Mouse (Mus musculus) heart, embryonic 11.5 days (tissue): ENCODE measurements at regions not wholly inside any gene's neighbourhood (a gene's known extent, or its start where the extent isn't known, plus 50 kb on each side); places are given as distances from the start of the nearest gene placed in this dataset.

Experiments used
- ATAC-seq: fragments of 200-750 bp; cut with Nextera tagmentation; replicated peaks from 2 replicates; pipeline ENCODE4 v1.8.0; 2017; ENCODE audit warnings: moderate library complexity; ENCODE audit not compliant: insufficient number of reproducible peaks, low FRiP score, low TSS enrichment
- H3K27ac ChIP-seq: fragments of 300-500 bp; sonication (generic); 2 replicates; pipeline ENCODE4 v1.5.1; 2014; ENCODE audit warnings: mild to moderate bottlenecking, low read depth, low read length
- H3K27me3 ChIP-seq: fragments of 300-500 bp; sonication (generic); 2 replicates; pipeline ENCODE4 v1.6.1; 2014; ENCODE audit warnings: mild to moderate bottlenecking, low read length, mixed read lengths; ENCODE audit not compliant: control insufficient read depth, insufficient read depth
- H3K36me3 ChIP-seq: fragments of 300-500 bp; sonication (generic); 2 replicates; pipeline ENCODE4 v1.6.1; 2014; ENCODE audit warnings: mild to moderate bottlenecking, low read length, moderate library complexity, mixed read lengths; ENCODE audit not compliant: control insufficient read depth, insufficient read depth
- H3K4me1 ChIP-seq: fragments of 300-500 bp; sonication (generic); 2 replicates; pipeline ENCODE4 v1.6.1; 2014; ENCODE audit warnings: low read length; ENCODE audit not compliant: control insufficient read depth, insufficient read depth
- H3K4me2 ChIP-seq: fragments of 300-500 bp; sonication (generic); 2 replicates; pipeline ENCODE4 v1.6.1; 2014; ENCODE audit warnings: mild to moderate bottlenecking, moderate library complexity
- H3K4me3 ChIP-seq: fragments of 300-500 bp; sonication (generic); 2 replicates; pipeline ENCODE4 v1.5.1; 2014; ENCODE audit warnings: low read depth, low read length
- H3K9ac ChIP-seq: fragments of 300-500 bp; sonication (generic); 2 replicates; pipeline ENCODE4 v1.6.1; 2014; ENCODE audit warnings: mild to moderate bottlenecking, low read depth, low read length, moderate library complexity
- H3K9me3 ChIP-seq: fragments of 300-500 bp; sonication (generic); replicated peaks from 2 replicates; pipeline ENCODE4 v1.6.1; 2016; ENCODE audit warnings: low read length; ENCODE audit not compliant: control insufficient read depth
- WGBS: fragments of 180-500 bp; shearing (Covaris S2); extraction: QIAGEN DNeasy Blood & Tissue Kit; methylation state at CpG from one replicate; pipeline ENCODE4 v1.1.7; 2014; ENCODE audit not compliant: insufficient replicate concordance; 5-methylcytosine and 5-hydroxymethylcytosine counted together

DNA sequence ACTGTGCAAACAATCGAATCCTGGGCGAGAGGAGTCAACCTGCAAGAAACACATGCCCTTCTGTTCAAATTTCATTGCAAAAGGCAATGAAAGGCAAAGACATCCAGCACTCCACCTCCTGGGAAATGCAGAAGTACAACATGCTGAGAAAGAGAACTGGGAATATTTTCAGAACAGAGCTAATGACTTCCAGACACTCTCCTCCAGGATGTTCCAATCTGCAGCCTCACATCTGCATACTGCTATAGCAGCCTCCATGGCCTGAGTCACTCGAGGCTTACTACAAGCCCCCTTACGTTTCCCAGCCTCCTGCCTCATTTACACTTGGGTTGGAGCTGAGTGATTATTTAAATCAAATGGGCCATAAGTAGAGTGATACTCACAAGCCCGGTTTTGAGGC, 58.9 kb upstream of the Dcbld2 start:
- Histone ChIP-seq H3K27ac (no peak overlapping the region), H3K27me3 (no peaks in the 10 kb centered on the region), H3K4me1 (peaks cover 7% of the 10 kb centered on the region), H3K4me3 (no peak overlapping the region), H3K9ac (no peak overlapping the region), H3K9me3 (no peaks in the 10 kb centered on the region), H3K4me2 (no peak overlapping the region), H3K36me3 (no peaks in the 10 kb centered on the region)
- 0 out of 2 replicates have a peak, but pooled peaks have one; percentile 26 for ATAC-seq
- 37% methylated on average over 5 of the region's 5 CpGs for WGBS

DNA sequence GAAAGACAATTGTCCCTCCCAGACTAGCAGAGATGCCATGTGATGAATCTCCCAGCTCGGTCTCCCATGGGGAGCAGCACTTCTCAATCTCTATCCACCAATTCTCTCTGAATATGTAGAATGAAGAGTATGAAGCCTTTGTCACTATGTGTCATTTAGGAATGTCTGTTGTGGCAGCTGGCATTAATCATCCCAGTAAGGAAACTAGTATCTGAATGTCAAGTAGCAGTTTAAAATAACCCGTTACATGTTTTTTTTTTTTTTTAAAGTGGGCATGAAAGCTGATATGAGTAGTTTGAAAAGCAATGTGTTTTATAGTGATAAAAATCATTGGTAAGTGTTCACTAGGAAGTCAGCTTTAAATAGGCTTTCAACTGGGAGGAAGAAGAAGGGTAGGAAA, 58.4 kb upstream of the Dcbld2 start:
- no peak for ATAC-seq
- peaks cover 7% of the 10 kb centered on the region for H3K4me1 ChIP-seq
- no peaks in the 10 kb centered on the region for H3K9me3 ChIP-seq
- H3K9ac ChIP-seq = no peak overlapping the region
- no peak overlapping the region for H3K4me2 ChIP-seq
- no peak overlapping the region for H3K4me3 ChIP-seq
- no peaks in the 10 kb centered on the region for H3K27me3 ChIP-seq
- H3K27ac ChIP-seq = no peak overlapping the region
- WGBS = 27% methylated on average over 2 of the region's 2 CpGs
- H3K36me3 ChIP-seq = no peaks in the 10 kb centered on the region

DNA sequence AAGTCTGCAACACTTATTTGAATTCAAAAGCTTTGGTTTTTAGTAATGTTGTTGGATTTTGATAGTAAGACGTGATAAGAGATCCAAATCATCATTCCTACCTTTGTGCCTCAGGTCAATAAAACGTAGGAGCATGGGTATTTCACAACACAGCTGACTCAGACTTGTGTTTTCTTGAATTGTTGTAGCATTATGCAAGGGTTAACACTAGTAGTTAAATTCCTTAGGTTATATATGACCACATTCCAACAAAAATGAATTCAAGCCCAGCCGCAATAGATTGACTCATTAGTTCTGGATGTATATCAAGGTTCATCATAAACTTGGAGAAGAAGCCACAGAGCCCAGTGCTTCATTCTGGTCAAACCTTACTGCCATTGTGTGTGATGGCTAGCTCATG, 56.1 kb upstream of the Dcbld2 start:
- H3K27ac ChIP-seq = no peak overlapping the region
- no peaks in the 10 kb centered on the region for H3K9me3 ChIP-seq
- no peaks in the 10 kb centered on the region for H3K27me3 ChIP-seq
- H3K4me3 ChIP-seq = no peak overlapping the region
- H3K36me3 ChIP-seq = no peaks in the 10 kb centered on the region
- no peak for ATAC-seq
- no peak overlapping the region for H3K9ac ChIP-seq
- 75% methylated on average over 3 of the region's 3 CpGs for WGBS
- H3K4me1 ChIP-seq = peaks cover 7% of the 10 kb centered on the region
- no peak overlapping the region for H3K4me2 ChIP-seq

DNA sequence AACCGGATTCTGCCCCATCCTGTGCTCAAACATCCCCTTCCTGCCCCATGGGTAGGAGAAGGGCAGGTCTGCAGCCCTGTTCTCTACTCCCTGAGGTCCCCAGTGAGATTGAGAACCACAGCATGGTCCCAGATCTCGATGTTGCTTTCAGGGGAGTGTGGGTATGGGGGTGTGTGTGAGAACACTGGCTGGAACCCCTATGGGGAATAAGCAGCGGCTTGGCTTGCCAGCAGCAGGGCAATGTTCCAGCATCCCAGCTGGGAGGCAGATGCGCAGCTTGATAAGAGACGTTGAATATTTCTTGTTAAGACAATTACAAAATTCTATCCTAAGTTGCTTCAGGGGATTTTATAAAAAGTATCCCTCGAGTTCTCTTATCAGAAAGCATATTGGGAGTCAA, 53.7 kb upstream of the Dcbld2 start:
- H3K27me3 ChIP-seq = no peaks in the 10 kb centered on the region
- no peak overlapping the region for H3K4me2 ChIP-seq
- no peak overlapping the region for H3K9ac ChIP-seq
- no peak for ATAC-seq
- 60% methylated on average over 6 of the region's 6 CpGs for WGBS
- no peaks in the 10 kb centered on the region for H3K9me3 ChIP-seq
- H3K27ac ChIP-seq = no peak overlapping the region
- H3K4me3 ChIP-seq = no peak overlapping the region
- H3K4me1 ChIP-seq = peaks cover 3% of the 10 kb centered on the region
- no peaks in the 10 kb centered on the region for H3K36me3 ChIP-seq
